Mouse (Mus musculus) cerebellum, adult 2 months (tissue): ENCODE measurements around the gene Cpne5.

Source experiments
- CTCF ChIP-seq: fragments of 200-500 bp; IDR thresholded peaks from 2 replicates; pipeline ENCODE4 v1.5.1; 2011; ENCODE audit warnings: low read depth, mild to moderate bottlenecking, control low read depth, low read length, moderate library complexity, borderline replicate concordance; ENCODE audit not compliant: insufficient read depth
- POLR2A ChIP-seq: fragments of 200-500 bp; IDR thresholded peaks from 2 replicates; pipeline ENCODE4 v1.6.1; 2011; ENCODE audit warnings: low read length, control low read depth, borderline replicate concordance; ENCODE audit not compliant: insufficient read depth

- no peak for TF ChIP-seq CTCF
- TF ChIP-seq POLR2A: no peak
These were observed 94.7 kb downstream of the Cpne5 start for GRCm38 (mm10) chr17:29143266-29143665.
